In genomic region chr8:83664096-83664495, GRCm38 (mm10) we compare ENCODE assay signal across 19 mouse cellular contexts. TPM values are rescaled to one million over a fixed set of nuclear protein-coding genes. Genes with fewer than 3 reads are reported as not detected.
A peak's percentile ranks its signal among the peaks of the same experiment; 100 is the strongest.
DNase-seq lines count a peak whose midpoint lies in the region; ATAC-seq and TF ChIP-seq lines count a peak whose summit lies in the region.
"Had no signal": no experiment of that assay in that cellular context is flagged by ENCODE, and none has a peak within 500 bp of the region (broad histone marks: within the 10 kb centered on the region; RNA-seq: fewer than 3 reads in every experiment).

No protein-coding gene starts in this region.

- no peak overlapping the region for H3K4me3 ChIP-seq in gastrocnemius, adult 2 months
- no peak overlapping the region for H3K4me3 ChIP-seq in embryonic facial prominence, embryonic 13.5 days
- H3K4me3 ChIP-seq in stomach, embryonic 15.5 days (replicated peaks), result no peak overlapping the region
- no peak overlapping the region for H3K4me3 ChIP-seq in left cerebral cortex, adult 2 months
- H3K4me3 ChIP-seq: layer of hippocampus, adult 2 months; liver, embryonic 12.5 days; midbrain, embryonic 15.5 days had no signal

- intact Hi-C loops in gastrocnemius, adult 2 months (cut with DNase I), result loop anchor here (5.0 kb wide), 1 partner anchor 33 kb away; the partner anchor contains the start of gene Pkn1
- intact Hi-C loops in left cerebral cortex, adult 2 months (cut with DNase I), result loop anchor here (5.0 kb wide), 1 partner anchor 58 kb away; no protein-coding TSS in a partner anchor

- H3K36me3 ChIP-seq in embryonic facial prominence, embryonic 13.5 days, result peaks cover 17% of the 10 kb centered on the region
- H3K36me3 ChIP-seq in stomach, embryonic 15.5 days, result no peaks in the 10 kb centered on the region; the same call in none of the 2 replicates
- H3K36me3 ChIP-seq: midbrain, embryonic 15.5 days had no signal

- peak; percentile 22 for DNase-seq in gastrocnemius, adult 2 months
- no peak for DNase-seq in gastrocnemius, postnatal 4 days (ENCODE audit: low spot score in 2 of 2)
- peak; percentile 24 for DNase-seq in kidney, adult 9 months
- DNase-seq in kidney, postnatal 14 days, result no peak
- no peak for DNase-seq in left cerebral cortex, adult 2 months (ENCODE audit: extremely low spot score in 1 of 2, low spot score in 2 of 2)
- DNase-seq: cerebellum, adult 18-20 months; cerebellum, postnatal 36 days; gastrocnemius, postnatal 10 days; heart, postnatal 10 days; thymus, adult 2 months had no signal

- H3K27ac ChIP-seq in gastrocnemius, adult 2 months, result no peak overlapping the region
- H3K27ac ChIP-seq in embryonic facial prominence, embryonic 13.5 days, result peak overlapping the region; percentile 90
- peak overlapping the region; percentile 86; the same call in 1 of the 2 replicates for H3K27ac ChIP-seq in stomach, embryonic 15.5 days
- H3K27ac ChIP-seq in left cerebral cortex, adult 2 months, result no peak overlapping the region
- H3K27ac ChIP-seq: hindbrain, postnatal 0 days; layer of hippocampus, adult 2 months; liver, embryonic 12.5 days; midbrain, embryonic 15.5 days had no signal

- no peaks in the 10 kb centered on the region for H3K9me3 ChIP-seq in embryonic facial prominence, embryonic 13.5 days
- H3K9me3 ChIP-seq in stomach, embryonic 15.5 days, result no peaks in the 10 kb centered on the region
- H3K9me3 ChIP-seq: liver, embryonic 12.5 days; midbrain, embryonic 15.5 days had no signal

- no peak for ATAC-seq in embryonic facial prominence, embryonic 13.5 days (ENCODE audit: insufficient number of reproducible peaks, insufficient read depth, low FRiP score, low TSS enrichment, low read depth)
- ATAC-seq in stomach, embryonic 15.5 days (ENCODE audit: insufficient read depth, low FRiP score, low read depth), result no peak
- ATAC-seq: activated CD4-positive, CD25-positive, alpha-beta regulatory T cell, adult 4 months; hindbrain, postnatal 0 days; liver, embryonic 12.5 days; lung, postnatal 0 days; midbrain, embryonic 15.5 days; Patski had no signal

- 86% methylated on average over 13 of the region's 13 CpGs for WGBS in embryonic facial prominence, embryonic 13.5 days
- WGBS in stomach, embryonic 15.5 days, result 87% methylated on average over 13 of the region's 13 CpGs

- H3K4me2 ChIP-seq in embryonic facial prominence, embryonic 13.5 days, result no peak overlapping the region
- H3K4me2 ChIP-seq in stomach, embryonic 15.5 days, result no peak overlapping the region
- H3K4me2 ChIP-seq: liver, embryonic 12.5 days; midbrain, embryonic 15.5 days had no signal

- peaks cover 91% of the 10 kb centered on the region for H3K4me1 ChIP-seq in embryonic facial prominence, embryonic 13.5 days
- H3K4me1 ChIP-seq in stomach, embryonic 15.5 days, result peaks cover 82% of the 10 kb centered on the region

- peaks cover 5% of the 10 kb centered on the region; the same call in 1 of the 2 replicates for H3K27me3 ChIP-seq in embryonic facial prominence, embryonic 13.5 days
- H3K27me3 ChIP-seq in stomach, embryonic 15.5 days (replicated peaks), result no peaks in the 10 kb centered on the region
- H3K27me3 ChIP-seq: midbrain, embryonic 15.5 days; Patski had no signal

- no peak for TF ChIP-seq CTCF in gastrocnemius, adult 2 months (IDR thresholded peaks at IDR 0.05)
- no peak for TF ChIP-seq CTCF in left cerebral cortex, adult 2 months (IDR thresholded peaks at IDR 0.05)

- no peak overlapping the region for H3K9ac ChIP-seq in embryonic facial prominence, embryonic 13.5 days
- H3K9ac ChIP-seq in stomach, embryonic 15.5 days, result no peak overlapping the region
- H3K9ac ChIP-seq: liver, embryonic 12.5 days; midbrain, embryonic 15.5 days had no signal

RNA-seq across cellular contexts. Expression of gene Ptger1, which starts 2.4 kb away (rescaled TPM):
- under 1 TPM; 0.08 to 0.39 TPM for total RNA-seq in gastrocnemius, adult 2 months (2021)
- total RNA-seq in gastrocnemius, postnatal 4 days (2021), result under 1 TPM; 0.49 to 0.98 TPM
- 1.5 and 2.1 TPM in 2 replicates for polyA plus RNA-seq in embryonic facial prominence, embryonic 13.5 days (2015; fragmentation: Nextera tagmentation; extraction: Ambion mirVana)
- polyA plus RNA-seq in stomach, embryonic 15.5 days (2015; fragmentation: Nextera tagmentation; extraction: Ambion mirVana), result 4.4 and 5.4 TPM in 2 replicates
- total RNA-seq in left cerebral cortex, adult 2 months (2021), result 1 to 10 TPM in 1 of 2 experiments, under 1 TPM in 1; 0.95 to 2.2 TPM

RNA-seq across cellular contexts. Expression of gene Gipc1, which starts 11.6 kb away (rescaled TPM):
- 10 to 100 TPM; 17.8 to 20.3 TPM for total RNA-seq in gastrocnemius, adult 2 months (2021)
- total RNA-seq in gastrocnemius, postnatal 4 days (2021), result 10 to 100 TPM; 42.5 to 51.7 TPM
- polyA plus RNA-seq in embryonic facial prominence, embryonic 13.5 days (2015; fragmentation: Nextera tagmentation; extraction: Ambion mirVana), result 186 and 190 TPM in 2 replicates
- 183 and 191 TPM in 2 replicates for polyA plus RNA-seq in stomach, embryonic 15.5 days (2015; fragmentation: Nextera tagmentation; extraction: Ambion mirVana)
- 10 to 100 TPM; 84.6 to 88.2 TPM for total RNA-seq in left cerebral cortex, adult 2 months (2021)

RNA-seq across cellular contexts. Expression of gene Pkn1, which starts 34.9 kb away (rescaled TPM):
- 10 to 100 TPM; 25.8 to 29.9 TPM for total RNA-seq in gastrocnemius, adult 2 months (2021)
- 10 to 100 TPM; 56.6 to 60.0 TPM for total RNA-seq in gastrocnemius, postnatal 4 days (2021)
- polyA plus RNA-seq in embryonic facial prominence, embryonic 13.5 days (2015; fragmentation: Nextera tagmentation; extraction: Ambion mirVana), result 23.5 and 24.0 TPM in 2 replicates
- 29.2 and 34.8 TPM in 2 replicates for polyA plus RNA-seq in stomach, embryonic 15.5 days (2015; fragmentation: Nextera tagmentation; extraction: Ambion mirVana)
- 10 to 100 TPM; 60.9 to 65.6 TPM for total RNA-seq in left cerebral cortex, adult 2 months (2021)

RNA-seq across cellular contexts. Expression of gene Ddx39, which starts 50.9 kb away (rescaled TPM):
- total RNA-seq in gastrocnemius, adult 2 months (2021), result 10 to 100 TPM; 11.2 to 13.1 TPM
- total RNA-seq in gastrocnemius, postnatal 4 days (2021), result 10 to 100 TPM; 26.1 to 27.5 TPM
- 131 and 148 TPM in 2 replicates for polyA plus RNA-seq in embryonic facial prominence, embryonic 13.5 days (2015; fragmentation: Nextera tagmentation; extraction: Ambion mirVana)
- polyA plus RNA-seq in stomach, embryonic 15.5 days (2015; fragmentation: Nextera tagmentation; extraction: Ambion mirVana), result 180 and 185 TPM in 2 replicates
- 10 to 100 TPM; 19.9 to 20.2 TPM for total RNA-seq in left cerebral cortex, adult 2 months (2021)

RNA-seq across cellular contexts. Expression of gene Dnajb1, which starts 56.1 kb away (rescaled TPM):
- 10 to 100 TPM in 1 of 2 experiments, 1 to 10 TPM in 1; 3.6 to 11.8 TPM for total RNA-seq in gastrocnemius, adult 2 months (2021)
- 10 to 100 TPM; 17.7 to 20.6 TPM for total RNA-seq in gastrocnemius, postnatal 4 days (2021)
- 63.2 and 68.8 TPM in 2 replicates for polyA plus RNA-seq in embryonic facial prominence, embryonic 13.5 days (2015; fragmentation: Nextera tagmentation; extraction: Ambion mirVana)
- 55.1 and 62.6 TPM in 2 replicates for polyA plus RNA-seq in stomach, embryonic 15.5 days (2015; fragmentation: Nextera tagmentation; extraction: Ambion mirVana)
- total RNA-seq in left cerebral cortex, adult 2 months (2021), result 10 to 100 TPM; 50.1 to 71.0 TPM

Comparison
In these comparisons a context has a peak if more than half of its experiments do, and no peak if none do; other contexts are left out.
1. DNase-seq: peak in gastrocnemius, adult 2 months (single experiment) and kidney, adult 9 months (single experiment); none in gastrocnemius, postnatal 4 days (0 of 2), kidney, postnatal 14 days (single experiment) and left cerebral cortex, adult 2 months (0 of 2).
2. H3K27ac ChIP-seq: peak in embryonic facial prominence, embryonic 13.5 days (single experiment) and stomach, embryonic 15.5 days (single experiment); none in gastrocnemius, adult 2 months (single experiment) and left cerebral cortex, adult 2 months (single experiment).